Mouse (Mus musculus) bone marrow macrophage, adult 2 months (primary cell): Measurements from ENCODE around the gene Pgp.

Source experiments
- CTCF ChIP-seq: IDR thresholded peaks from 2 replicates; pipeline ENCODE4 v1.5.1; 2012; ENCODE audit warnings: low read depth, mild to moderate bottlenecking, low read length, moderate library complexity
- POLR2A ChIP-seq: IDR thresholded peaks from 2 replicates; pipeline ENCODE4 v1.6.1; 2012; ENCODE audit warnings: mild to moderate bottlenecking, low read depth, low read length, borderline replicate concordance

DNA sequence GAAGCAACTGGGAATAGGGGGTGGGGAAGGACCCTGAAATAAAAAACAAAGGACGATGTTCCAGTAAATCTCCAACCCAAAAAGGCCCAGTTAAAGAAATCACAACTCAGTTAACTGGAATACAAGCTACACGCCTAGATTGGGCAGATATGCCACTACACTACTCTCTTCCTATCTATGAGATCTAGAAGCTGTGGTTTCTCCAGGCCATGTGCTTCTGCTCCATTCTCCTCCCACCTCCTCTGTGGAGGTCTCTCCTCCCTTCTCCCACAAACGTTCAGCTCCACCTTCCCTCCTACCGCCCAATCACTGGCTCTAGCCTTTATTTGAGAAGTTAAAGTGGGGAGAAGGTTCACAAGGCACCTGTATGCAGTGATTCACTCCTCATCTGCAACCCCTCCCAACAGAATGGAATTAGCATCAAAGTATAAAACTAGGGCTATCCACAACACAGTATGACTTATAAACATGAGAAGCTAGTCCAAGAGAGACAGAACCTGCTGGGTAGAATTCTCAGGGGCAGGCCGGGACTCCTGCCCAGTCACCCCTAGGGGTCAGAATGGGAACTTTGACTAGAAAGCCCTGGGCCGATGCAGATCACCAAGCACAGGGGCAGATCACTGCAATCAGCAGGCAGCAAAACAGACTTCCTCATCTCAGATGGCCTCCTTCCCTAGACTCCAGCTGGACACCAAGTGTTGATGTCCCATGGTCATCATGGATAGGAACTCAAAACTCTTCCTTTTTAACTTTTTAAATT, 6.6 kb upstream of the Pgp start:
- no peak for TF ChIP-seq POLR2A
- TF ChIP-seq CTCF, result no peak
